Mouse (Mus musculus): Measurements from ENCODE around the gene Zmym2. TPM values are rescaled to one million over a fixed set of nuclear protein-coding genes. Genes with fewer than 3 reads are reported as not detected.
"Not testable (repeated sequence)": the region's sequence is repeated elsewhere in the genome, so short reads cannot be mapped to it uniquely, and the experiment has no call there.

Zmym2 gene
- polyA plus RNA-seq, 1 experiment, result 14.8 TPM

GRCm38 (mm10) chr14:56883431-56883830, 3.0 kb upstream of the Zmym2 start:
- peaks cover 12% of the 10 kb centered on the region for H3K79me2 ChIP-seq (ENCODE audit: control insufficient read depth, insufficient read depth)
- H3K36me3 ChIP-seq (ENCODE audit: control insufficient read depth, insufficient read depth), result no peaks in the 10 kb centered on the region
- no peak overlapping the region for H3K4me3 ChIP-seq
- no peaks in the 10 kb centered on the region for H3K27me3 ChIP-seq (ENCODE audit: control insufficient read depth, insufficient read depth, insufficient read length)
- no peak overlapping the region for H3K4me2 ChIP-seq (ENCODE audit: low read depth)
- no peak overlapping the region for H3ac ChIP-seq (ENCODE audit: control insufficient read depth, insufficient read length)
- TF ChIP-seq MYOG (IDR thresholded peaks at IDR 0.05; ENCODE audit: control insufficient read depth in 1 of 3, insufficient read depth in 1 of 3, insufficient read length in 2 of 3, low read depth in 2 of 3), result no peak
- TF ChIP-seq MYOD1 (IDR thresholded peaks at IDR 0.05; ENCODE audit: control insufficient read depth in 1 of 3, insufficient read length in 2 of 3, low read depth in 2 of 3), result no peak
- TF ChIP-seq MAX (IDR thresholded peaks at IDR 0.05; ENCODE audit: low read depth), result no peak
- no peak for TF ChIP-seq USF1 (IDR thresholded peaks at IDR 0.05; ENCODE audit: low read depth)
- TF ChIP-seq POLR2A (IDR thresholded peaks at IDR 0.05; ENCODE audit: insufficient read length, low read depth), result no peak
- TF ChIP-seq E2F4 (IDR thresholded peaks at IDR 0.05; ENCODE audit: insufficient read depth), result no peak

GRCm38 (mm10) chr14:56885308-56885771, 1.1 kb upstream of the Zmym2 start:
- TF ChIP-seq TCF12 (IDR thresholded peaks at IDR 0.05; ENCODE audit: insufficient read depth, poor library complexity, severe bottlenecking) (no peak), MAX (IDR thresholded peaks at IDR 0.05; ENCODE audit: low read depth) (peak; percentile 16), USF1 (IDR thresholded peaks at IDR 0.05; ENCODE audit: low read depth) (no peak), POLR2A (IDR thresholded peaks at IDR 0.05; ENCODE audit: insufficient read length, low read depth) (peak; percentile 52), POLR2AphosphoS2 (IDR thresholded peaks at IDR 0.05; ENCODE audit: insufficient read length, low read depth) (no peak), MYOD1 (IDR thresholded peaks at IDR 0.05; ENCODE audit: control insufficient read depth in 1 of 3, insufficient read length in 2 of 3, low read depth in 2 of 3) (no peak)

GRCm38 (mm10) chr14:56885986-56886593, 363 bp upstream of the Zmym2 start:
- peak; percentile 70 for TF ChIP-seq POLR2A (IDR thresholded peaks at IDR 0.05; ENCODE audit: insufficient read length, low read depth)
- TF ChIP-seq POLR2AphosphoS2 (IDR thresholded peaks at IDR 0.05; ENCODE audit: insufficient read length, low read depth), result peak; percentile 53
- not testable (repeated sequence) for H3K36me3 ChIP-seq (ENCODE audit: control insufficient read depth, insufficient read depth)

More at GRCm38 (mm10) chr14:56885308-56885771, 1.1 kb upstream of the Zmym2 start:
- Histone ChIP-seq H3K4me3 (peak overlapping the region; percentile 12), H3K4me2 (ENCODE audit: low read depth) (peak overlapping the region; percentile 71), H3K27me3 (ENCODE audit: control insufficient read depth, insufficient read depth, insufficient read length) (no peaks in the 10 kb centered on the region), H3ac (ENCODE audit: control insufficient read depth, insufficient read length) (peak overlapping the region; percentile 90), H3K36me3 (ENCODE audit: control insufficient read depth, insufficient read depth) (no peaks in the 10 kb centered on the region), H3K79me2 (ENCODE audit: control insufficient read depth, insufficient read depth) (peaks cover 31% of the 10 kb centered on the region)

GRCm38 (mm10) chr14:56887514-56887880, 1.0 kb downstream of the Zmym2 start:
- H3K4me2 ChIP-seq (ENCODE audit: low read depth), result peak overlapping the region; percentile 74
- TF ChIP-seq TCF3 (IDR thresholded peaks at IDR 0.05; ENCODE audit: insufficient read length, low read depth), result no peak
- no peak for TF ChIP-seq MAX (IDR thresholded peaks at IDR 0.05; ENCODE audit: low read depth)
- TF ChIP-seq MYOG (IDR thresholded peaks at IDR 0.05; ENCODE audit: control insufficient read depth in 1 of 3, insufficient read depth in 1 of 3, insufficient read length in 2 of 3, low read depth in 2 of 3), result no peak
- no peak for TF ChIP-seq CEBPB (IDR thresholded peaks at IDR 0.05; ENCODE audit: insufficient read depth, poor library complexity, severe bottlenecking)
- TF ChIP-seq TCF12 (IDR thresholded peaks at IDR 0.05; ENCODE audit: insufficient read depth, poor library complexity, severe bottlenecking), result no peak
- TF ChIP-seq REST (IDR thresholded peaks at IDR 0.05; ENCODE audit: insufficient read depth, insufficient read length), result no peak
- H3K4me3 ChIP-seq, result peak overlapping the region; percentile 93
- peak overlapping the region; percentile 90 for H3ac ChIP-seq (ENCODE audit: control insufficient read depth, insufficient read length)
- peaks cover 9% of the 10 kb centered on the region for H3K36me3 ChIP-seq (ENCODE audit: control insufficient read depth, insufficient read depth)
- peaks cover 52% of the 10 kb centered on the region for H3K79me2 ChIP-seq (ENCODE audit: control insufficient read depth, insufficient read depth)
- H3K27me3 ChIP-seq (ENCODE audit: control insufficient read depth, insufficient read depth, insufficient read length), result no peaks in the 10 kb centered on the region

More at GRCm38 (mm10) chr14:56885986-56886593, 363 bp upstream of the Zmym2 start:
- Histone ChIP-seq H3K4me2 (ENCODE audit: low read depth) (peak overlapping the region; percentile 38), H3K79me2 (ENCODE audit: control insufficient read depth, insufficient read depth) (peaks cover 38% of the 10 kb centered on the region), H3K4me3 (peak overlapping the region; percentile 93), H3ac (ENCODE audit: control insufficient read depth, insufficient read length) (peak overlapping the region; percentile 90)
- not testable (repeated sequence) for H3K27me3 ChIP-seq (ENCODE audit: control insufficient read depth, insufficient read depth, insufficient read length)

- Histone ChIP-seq H3ac (ENCODE audit: control insufficient read depth, insufficient read length) (peak overlapping the region; percentile 90), H3K4me2 (ENCODE audit: low read depth) (peak overlapping the region; percentile 74), H3K4me3 (peak overlapping the region; percentile 93), H3K79me2 (ENCODE audit: control insufficient read depth, insufficient read depth) (peaks cover 56% of the 10 kb centered on the region), H3K36me3 (ENCODE audit: control insufficient read depth, insufficient read depth) (peaks cover 9% of the 10 kb centered on the region), H3K27me3 (ENCODE audit: control insufficient read depth, insufficient read depth, insufficient read length) (no peaks in the 10 kb centered on the region)
- TF ChIP-seq USF1 (IDR thresholded peaks at IDR 0.05; ENCODE audit: low read depth), result no peak
- no peak for TF ChIP-seq E2F4 (IDR thresholded peaks at IDR 0.05; ENCODE audit: insufficient read depth)
- no peak for TF ChIP-seq SRF (IDR thresholded peaks at IDR 0.05; ENCODE audit: control insufficient read depth, insufficient read length, low read depth)
- TF ChIP-seq POLR2A (IDR thresholded peaks at IDR 0.05; ENCODE audit: insufficient read length, low read depth), result peak; percentile 79
- TF ChIP-seq REST (IDR thresholded peaks at IDR 0.05; ENCODE audit: insufficient read depth, insufficient read length), result no peak
- TF ChIP-seq CEBPB (IDR thresholded peaks at IDR 0.05; ENCODE audit: insufficient read depth, poor library complexity, severe bottlenecking), result no peak
- TF ChIP-seq POLR2AphosphoS2 (IDR thresholded peaks at IDR 0.05; ENCODE audit: insufficient read length, low read depth), result peak; percentile 73
- peak; percentile 73 for TF ChIP-seq TCF3 (IDR thresholded peaks at IDR 0.05; ENCODE audit: insufficient read length, low read depth)
- peak; percentile 41 for TF ChIP-seq TCF12 (IDR thresholded peaks at IDR 0.05; ENCODE audit: insufficient read depth, poor library complexity, severe bottlenecking)
- peak; percentile 38 to 96 (median 78) for TF ChIP-seq MYOD1 (IDR thresholded peaks at IDR 0.05; ENCODE audit: control insufficient read depth in 1 of 3, insufficient read length in 2 of 3, low read depth in 2 of 3)
- peak; percentile 76 to 92 (median 83) for TF ChIP-seq MYOG (IDR thresholded peaks at IDR 0.05; ENCODE audit: control insufficient read depth in 1 of 3, insufficient read depth in 1 of 3, insufficient read length in 2 of 3, low read depth in 2 of 3)
- peak; percentile 43 for TF ChIP-seq MAX (IDR thresholded peaks at IDR 0.05; ENCODE audit: low read depth)
Observed at GRCm38 (mm10) chr14:56887887-56888286, 1.4 kb downstream of the Zmym2 start.

All from myocyte (in vitro differentiated cells).